Mouse (Mus musculus): ENCODE measurements around the gene Sycp2. TPM values are rescaled to one million over a fixed set of nuclear protein-coding genes. Genes with fewer than 3 reads are reported as not detected.

Sycp2 gene
- polyA plus RNA-seq, 1 experiment = 18.8 TPM

DNA sequence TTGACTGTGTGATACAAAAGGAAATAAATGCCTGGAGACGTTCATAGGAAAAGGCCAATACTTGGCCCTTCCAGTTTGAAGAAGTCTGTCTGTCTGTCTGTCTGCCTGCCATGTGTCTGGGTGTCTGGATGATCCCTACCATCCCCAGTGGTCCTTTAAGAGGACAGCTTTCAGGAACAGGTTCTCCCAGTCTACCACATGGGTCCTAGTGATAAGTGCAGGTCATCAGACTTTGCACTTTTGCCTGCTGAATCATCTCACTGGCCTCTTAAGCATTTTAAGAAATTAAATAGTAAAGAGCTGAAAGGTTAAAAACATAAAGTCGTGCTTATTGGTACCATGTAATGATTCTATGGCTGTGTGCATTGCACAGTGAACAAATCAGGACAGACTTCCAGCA, 26.0 kb upstream of the Sycp2 start:
- H3K36me3 ChIP-seq (ENCODE audit: control insufficient read depth, insufficient read depth, low read length) = no peaks in the 10 kb centered on the region
- no peak overlapping the region for H3K4me3 ChIP-seq (ENCODE audit: control insufficient read depth, low read depth, low read length)
- H3K27ac ChIP-seq (ENCODE audit: control insufficient read depth, insufficient read depth, low read depth, low read length) = no peak overlapping the region
- H3K27me3 ChIP-seq (ENCODE audit: control insufficient read depth, insufficient read depth, low read length) = no peaks in the 10 kb centered on the region
- TF ChIP-seq CTCF (IDR thresholded peaks at IDR 0.05; ENCODE audit: control insufficient read depth, insufficient read depth, insufficient replicate concordance, low read depth, low read length) (no peak), POLR2A (IDR thresholded peaks at IDR 0.05; ENCODE audit: control insufficient read depth, low read depth, low read length) (no peak)
- H3K4me1 ChIP-seq (ENCODE audit: control insufficient read depth, insufficient read depth, low read length) = no peaks in the 10 kb centered on the region

DNA sequence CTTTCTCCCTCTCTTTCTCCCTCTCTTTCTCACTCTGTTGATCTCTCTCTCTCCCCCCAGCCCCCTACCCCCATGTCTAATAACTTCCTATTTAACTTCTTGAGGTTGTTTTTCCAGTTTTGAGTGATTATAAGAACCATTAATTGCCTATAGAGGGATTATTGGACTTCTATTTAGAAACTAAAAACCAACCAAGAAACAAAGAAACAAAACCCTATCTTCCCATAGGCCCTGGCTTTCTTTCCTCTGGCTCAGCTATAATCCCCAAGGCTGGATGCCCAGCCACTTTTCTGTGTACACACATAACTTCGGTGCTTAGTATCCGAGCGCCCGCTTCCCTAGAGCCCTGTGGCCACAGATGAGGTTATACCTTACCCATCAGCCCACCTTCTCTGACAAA, 22.7 kb upstream of the Sycp2 start, which contains the start of gene Cdh26:
Gene Cdh26, plus strand, starts transcription at position 301 of the 400 bp plus-strand sequence.
- Histone ChIP-seq H3K4me3 (ENCODE audit: control insufficient read depth, low read depth, low read length) (no peak within 1 kb of the TSS), H3K4me1 (ENCODE audit: control insufficient read depth, insufficient read depth, low read length) (no peaks in the 10 kb centered on the region), H3K36me3 (ENCODE audit: control insufficient read depth, insufficient read depth, low read length) (no peaks in the 10 kb centered on the region), H3K27me3 (ENCODE audit: control insufficient read depth, insufficient read depth, low read length) (no peaks in the 10 kb centered on the region), H3K27ac (ENCODE audit: control insufficient read depth, insufficient read depth, low read depth, low read length) (no peak within 1 kb of the TSS)
- TF ChIP-seq POLR2A (IDR thresholded peaks at IDR 0.05; ENCODE audit: control insufficient read depth, low read depth, low read length) (no peak), CTCF (IDR thresholded peaks at IDR 0.05; ENCODE audit: control insufficient read depth, insufficient read depth, insufficient replicate concordance, low read depth, low read length) (no peak)

DNA sequence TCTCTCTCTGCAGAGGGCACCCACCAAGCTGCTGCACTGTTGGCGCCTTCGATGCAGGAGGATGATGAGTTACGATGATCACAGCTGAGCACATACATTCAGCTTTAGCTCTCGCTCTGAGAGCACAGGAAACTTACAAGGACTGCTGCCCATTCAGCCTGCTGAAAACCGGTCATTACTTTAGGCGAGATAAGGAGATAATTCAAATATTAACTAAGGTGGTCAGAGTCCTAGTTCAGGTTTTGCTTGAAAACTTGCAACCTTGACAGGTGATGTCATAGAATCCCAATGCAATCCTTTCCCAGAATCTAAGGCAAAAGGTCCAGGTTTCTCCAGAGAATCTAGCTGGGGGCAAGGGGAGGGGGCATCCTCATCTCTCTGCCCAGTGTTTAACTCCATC, 21.9 kb upstream of the Sycp2 start:
- H3K36me3 ChIP-seq (ENCODE audit: control insufficient read depth, insufficient read depth, low read length) = no peaks in the 10 kb centered on the region
- H3K27ac ChIP-seq (ENCODE audit: control insufficient read depth, insufficient read depth, low read depth, low read length) = no peak overlapping the region
- no peak overlapping the region for H3K4me3 ChIP-seq (ENCODE audit: control insufficient read depth, low read depth, low read length)
- H3K27me3 ChIP-seq (ENCODE audit: control insufficient read depth, insufficient read depth, low read length) = no peaks in the 10 kb centered on the region
- no peak for TF ChIP-seq CTCF (IDR thresholded peaks at IDR 0.05; ENCODE audit: control insufficient read depth, insufficient read depth, insufficient replicate concordance, low read depth, low read length)
- TF ChIP-seq POLR2A (IDR thresholded peaks at IDR 0.05; ENCODE audit: control insufficient read depth, low read depth, low read length) = no peak
- H3K4me1 ChIP-seq (ENCODE audit: control insufficient read depth, insufficient read depth, low read length) = no peaks in the 10 kb centered on the region

DNA sequence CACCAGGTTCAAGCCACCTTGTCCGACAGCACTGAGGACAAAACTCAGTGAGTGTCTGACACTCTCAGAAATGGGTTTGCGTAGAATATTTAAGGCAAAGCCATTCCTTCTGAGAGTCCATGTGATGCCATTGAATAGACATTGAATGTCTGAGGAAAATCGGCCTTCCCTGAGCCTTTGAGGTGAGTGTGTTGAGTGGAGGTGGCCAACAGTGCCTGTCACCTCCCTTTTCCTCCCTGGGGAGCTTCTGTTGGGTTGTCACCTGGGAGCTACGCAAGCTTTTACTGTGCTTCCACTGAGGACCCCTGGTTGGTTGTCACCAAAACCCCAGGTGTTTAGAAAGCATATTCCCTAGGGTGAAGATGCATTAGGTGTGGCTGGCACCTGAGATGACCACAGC, 21.2 kb upstream of the Sycp2 start:
- no peaks in the 10 kb centered on the region for H3K27me3 ChIP-seq (ENCODE audit: control insufficient read depth, insufficient read depth, low read length)
- TF ChIP-seq POLR2A (IDR thresholded peaks at IDR 0.05; ENCODE audit: control insufficient read depth, low read depth, low read length) (no peak), CTCF (IDR thresholded peaks at IDR 0.05; ENCODE audit: control insufficient read depth, insufficient read depth, insufficient replicate concordance, low read depth, low read length) (no peak)

DNA sequence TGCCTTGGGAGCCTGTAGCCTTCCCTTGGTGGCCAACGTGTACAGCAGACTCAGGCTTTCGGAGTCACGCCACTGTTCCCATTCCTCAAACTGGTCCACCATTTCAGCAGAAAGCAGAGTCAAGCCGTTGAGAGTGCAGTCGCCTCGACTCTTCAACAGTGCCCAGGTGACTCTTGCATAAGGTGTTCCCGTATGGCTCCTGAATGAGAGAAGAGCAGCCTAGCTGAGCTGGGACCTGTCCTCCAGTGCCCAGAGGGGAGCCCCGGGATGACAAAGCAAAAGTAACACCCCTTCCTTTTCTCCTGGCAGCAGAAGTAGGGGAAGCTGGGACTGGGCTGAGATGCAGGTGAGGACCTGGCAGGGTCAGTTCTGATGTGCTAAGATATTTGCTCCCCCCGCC, 20.7 kb upstream of the Sycp2 start:
- H3K27me3 ChIP-seq (ENCODE audit: control insufficient read depth, insufficient read depth, low read length) = no peaks in the 10 kb centered on the region

More for the DNA sequence above, 21.2 kb upstream of the Sycp2 start:
- Histone ChIP-seq H3K4me1 (ENCODE audit: control insufficient read depth, insufficient read depth, low read length) (no peaks in the 10 kb centered on the region), H3K36me3 (ENCODE audit: control insufficient read depth, insufficient read depth, low read length) (no peaks in the 10 kb centered on the region), H3K27ac (ENCODE audit: control insufficient read depth, insufficient read depth, low read depth, low read length) (no peak overlapping the region), H3K4me3 (ENCODE audit: control insufficient read depth, low read depth, low read length) (no peak overlapping the region)

DNA sequence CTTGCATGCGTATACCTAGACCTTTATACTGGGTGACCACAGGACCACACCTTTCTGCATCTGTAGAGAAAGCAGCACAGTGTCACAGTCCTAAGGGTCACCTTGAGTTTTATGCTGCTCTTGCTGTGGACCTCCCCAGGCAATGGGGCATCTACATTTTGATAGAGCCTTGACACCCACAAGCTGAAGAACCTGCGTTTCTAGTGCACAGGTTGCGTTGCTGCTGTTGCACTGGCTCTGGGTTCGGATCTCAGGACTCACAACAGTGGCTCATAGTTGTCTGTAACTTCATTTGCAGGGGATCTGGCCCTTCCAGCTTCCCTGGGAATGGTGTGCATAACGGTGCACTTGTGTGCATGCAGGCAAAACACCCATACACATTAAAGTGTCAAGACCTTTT, 19.7 kb upstream of the Sycp2 start:
- no peak for TF ChIP-seq CTCF (IDR thresholded peaks at IDR 0.05; ENCODE audit: control insufficient read depth, insufficient read depth, insufficient replicate concordance, low read depth, low read length)
- H3K4me1 ChIP-seq (ENCODE audit: control insufficient read depth, insufficient read depth, low read length) = no peaks in the 10 kb centered on the region

More for the DNA sequence above, 20.7 kb upstream of the Sycp2 start:
- Histone ChIP-seq H3K36me3 (ENCODE audit: control insufficient read depth, insufficient read depth, low read length) (no peaks in the 10 kb centered on the region), H3K4me3 (ENCODE audit: control insufficient read depth, low read depth, low read length) (no peak overlapping the region), H3K4me1 (ENCODE audit: control insufficient read depth, insufficient read depth, low read length) (no peaks in the 10 kb centered on the region), H3K27ac (ENCODE audit: control insufficient read depth, insufficient read depth, low read depth, low read length) (no peak overlapping the region)
- TF ChIP-seq CTCF (IDR thresholded peaks at IDR 0.05; ENCODE audit: control insufficient read depth, insufficient read depth, insufficient replicate concordance, low read depth, low read length) (no peak), POLR2A (IDR thresholded peaks at IDR 0.05; ENCODE audit: control insufficient read depth, low read depth, low read length) (no peak)

DNA sequence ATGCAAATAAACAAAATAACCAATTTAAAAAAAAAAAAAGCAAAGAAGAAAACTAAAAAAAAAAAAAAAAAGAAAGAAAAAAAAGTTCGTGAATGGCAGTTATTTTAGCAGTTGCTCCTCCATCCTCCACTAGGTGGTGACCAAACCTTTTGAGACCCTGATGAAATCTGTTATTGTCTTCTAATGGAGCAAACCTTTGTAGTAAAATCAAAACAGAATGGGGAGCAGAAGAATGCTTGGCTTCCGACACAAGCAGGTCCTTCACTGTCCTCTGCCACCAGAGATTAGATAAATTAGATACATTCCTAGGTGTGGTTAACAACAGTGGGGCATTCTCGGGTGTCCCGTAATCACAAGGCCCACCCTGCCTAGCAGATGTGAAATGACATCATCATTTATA, 18.7 kb upstream of the Sycp2 start:
- Histone ChIP-seq H3K27me3 (ENCODE audit: control insufficient read depth, insufficient read depth, low read length) (no peaks in the 10 kb centered on the region), H3K4me3 (ENCODE audit: control insufficient read depth, low read depth, low read length) (no peak overlapping the region), H3K4me1 (ENCODE audit: control insufficient read depth, insufficient read depth, low read length) (no peaks in the 10 kb centered on the region), H3K36me3 (ENCODE audit: control insufficient read depth, insufficient read depth, low read length) (no peaks in the 10 kb centered on the region), H3K27ac (ENCODE audit: control insufficient read depth, insufficient read depth, low read depth, low read length) (no peak overlapping the region)
- no peak for TF ChIP-seq CTCF (IDR thresholded peaks at IDR 0.05; ENCODE audit: control insufficient read depth, insufficient read depth, insufficient replicate concordance, low read depth, low read length)
- TF ChIP-seq POLR2A (IDR thresholded peaks at IDR 0.05; ENCODE audit: control insufficient read depth, low read depth, low read length) = no peak

More for the DNA sequence above, 19.7 kb upstream of the Sycp2 start:
- Histone ChIP-seq H3K4me3 (ENCODE audit: control insufficient read depth, low read depth, low read length) (no peak overlapping the region), H3K27me3 (ENCODE audit: control insufficient read depth, insufficient read depth, low read length) (no peaks in the 10 kb centered on the region), H3K27ac (ENCODE audit: control insufficient read depth, insufficient read depth, low read depth, low read length) (no peak overlapping the region), H3K36me3 (ENCODE audit: control insufficient read depth, insufficient read depth, low read length) (no peaks in the 10 kb centered on the region)

DNA sequence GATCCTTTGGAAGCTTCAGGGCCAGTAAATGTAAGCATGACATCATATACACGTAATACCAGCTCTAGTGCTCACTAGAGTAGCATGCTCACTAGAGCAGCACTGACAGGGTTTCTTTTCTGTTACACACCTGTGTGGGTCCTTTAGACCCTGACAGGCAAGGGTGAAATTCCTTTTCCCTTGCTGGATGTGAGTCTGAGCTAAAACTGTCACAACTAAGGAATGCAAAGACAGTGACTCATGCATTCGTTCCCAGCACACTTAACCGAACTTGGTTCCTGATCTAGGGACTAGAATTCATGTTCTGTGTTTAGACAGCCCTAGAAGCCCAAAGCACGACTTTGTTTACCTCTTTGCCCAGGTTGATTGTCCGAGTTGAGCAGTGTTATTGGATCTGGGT, 15.7 kb upstream of the Sycp2 start:
- no peak for TF ChIP-seq POLR2A (IDR thresholded peaks at IDR 0.05; ENCODE audit: control insufficient read depth, low read depth, low read length)
- no peak for TF ChIP-seq CTCF (IDR thresholded peaks at IDR 0.05; ENCODE audit: control insufficient read depth, insufficient read depth, insufficient replicate concordance, low read depth, low read length)
- H3K4me3 ChIP-seq (ENCODE audit: control insufficient read depth, low read depth, low read length) = no peak overlapping the region
- H3K27me3 ChIP-seq (ENCODE audit: control insufficient read depth, insufficient read depth, low read length) = no peaks in the 10 kb centered on the region
- H3K27ac ChIP-seq (ENCODE audit: control insufficient read depth, insufficient read depth, low read depth, low read length) = no peak overlapping the region
- H3K4me1 ChIP-seq (ENCODE audit: control insufficient read depth, insufficient read depth, low read length) = no peaks in the 10 kb centered on the region
- no peaks in the 10 kb centered on the region; the same call in 1 of the 2 replicates for H3K36me3 ChIP-seq (ENCODE audit: control insufficient read depth, insufficient read depth, low read length)

All from testis, adult 2 months (tissue).